22 mouse cellular contexts compared by ENCODE assay signal in genomic region chr13:93978703-93979495, GRCm38 (mm10).
DNase-seq lines count a peak whose midpoint lies in the region; ATAC-seq and TF ChIP-seq lines count a peak whose summit lies in the region.
"Had no signal": no experiment of that assay in that cellular context is flagged by ENCODE, and none has a peak within 500 bp of the region (broad histone marks: within the 10 kb centered on the region; RNA-seq: fewer than 3 reads in every experiment).

No protein-coding gene starts in this region.

- H3K27ac ChIP-seq in liver, adult 2 months (replicated peaks; ENCODE audit: insufficient read depth, low read depth, low read length) = no peak overlapping the region
- no peak overlapping the region for H3K27ac ChIP-seq in liver, embryonic 11.5 days (ENCODE audit: low read depth, low read length)
- H3K27ac ChIP-seq: embryonic facial prominence, embryonic 13.5 days; heart, embryonic 10.5 days; hindbrain, embryonic 14.5 days; left cerebral cortex, adult 2 months; liver, embryonic 15.5 days; neural tube, embryonic 13.5 days; stomach, embryonic 15.5 days had no signal

- WGBS in liver, adult 2 months = 81% methylated on average over 12 of the region's 12 CpGs
- 77% methylated on average over 12 of the region's 12 CpGs for WGBS in liver, embryonic 11.5 days

- no peak for ATAC-seq in liver, embryonic 11.5 days (replicated peaks; ENCODE audit: low FRiP score)
- ATAC-seq in activated CD4-positive, CD25-positive, alpha-beta regulatory T cell, adult 4 months = no peak
- ATAC-seq: intestine, embryonic 16.5 days had no signal

- 0 out of 2 replicates have a peak, but pooled peaks cover 3% of the 10 kb centered on the region for H3K27me3 ChIP-seq in liver, adult 2 months (ENCODE audit: control insufficient read depth, insufficient read depth, low read length)
- no peaks in the 10 kb centered on the region for H3K27me3 ChIP-seq in liver, embryonic 11.5 days (replicated peaks; ENCODE audit: control insufficient read depth, insufficient read depth, low read length)
- H3K27me3 ChIP-seq: embryonic facial prominence, embryonic 13.5 days; liver, embryonic 15.5 days; neural tube, embryonic 13.5 days; stomach, embryonic 15.5 days had no signal

- H3K4me3 ChIP-seq in liver, adult 2 months (ENCODE audit: insufficient read depth, low read depth, low read length) = no peak overlapping the region
- no peak overlapping the region for H3K4me3 ChIP-seq in liver, embryonic 11.5 days (ENCODE audit: low read depth, low read length)
- H3K4me3 ChIP-seq: embryonic facial prominence, embryonic 13.5 days; heart, embryonic 10.5 days; left cerebral cortex, adult 2 months; liver, embryonic 15.5 days; neural tube, embryonic 13.5 days; stomach, embryonic 15.5 days had no signal

- H3K4me1 ChIP-seq in liver, adult 2 months (ENCODE audit: control insufficient read depth, insufficient read depth, low read length) = no peaks in the 10 kb centered on the region
- no peaks in the 10 kb centered on the region for H3K4me1 ChIP-seq in liver, embryonic 11.5 days (replicated peaks; ENCODE audit: control insufficient read depth, insufficient read depth, low read length)
- H3K4me1 ChIP-seq: liver, embryonic 15.5 days; neural tube, embryonic 13.5 days; stomach, embryonic 15.5 days had no signal

- H3K9me3 ChIP-seq in liver, embryonic 11.5 days (ENCODE audit: control insufficient read depth, low read length) = no peaks in the 10 kb centered on the region
- H3K9me3 ChIP-seq: embryonic facial prominence, embryonic 13.5 days; heart, embryonic 10.5 days; liver, embryonic 15.5 days; neural tube, embryonic 13.5 days; stomach, embryonic 15.5 days had no signal

- H3K4me2 ChIP-seq in liver, embryonic 11.5 days = no peak overlapping the region
- H3K4me2 ChIP-seq: embryonic facial prominence, embryonic 13.5 days; hindbrain, embryonic 14.5 days; liver, embryonic 15.5 days; neural tube, embryonic 13.5 days; stomach, embryonic 15.5 days had no signal

- DNase-seq in adrenal gland, postnatal 36 days = peak; percentile 39 to 42
- DNase-seq in adrenal gland, adult 18-20 months (ENCODE audit: low spot score in 2 of 2) = no peak
- DNase-seq in liver, adult 2 months (ENCODE audit: extremely low read depth, low read depth, low spot score) = peak; percentile 18
- no peak for DNase-seq in liver, embryonic 11.5 days (ENCODE audit: low spot score)
- peak; percentile 67 for DNase-seq in fibroblast of lung, adult 2 months (ENCODE audit: low read depth)
- DNase-seq in cerebellum, postnatal 14 days = no peak
- no peak for DNase-seq in embryo, embryonic 10.5 days (ENCODE audit: low spot score)
- DNase-seq: cerebellum, adult 18-20 months; gastrocnemius, postnatal 25 days; heart, postnatal 14 days; lung, postnatal 10 days; right cerebral cortex, postnatal 14 days; thymus, adult 2 months had no signal

- no peak overlapping the region for H3K9ac ChIP-seq in liver, adult 2 months (ENCODE audit: low read depth, low read length)
- no peak overlapping the region for H3K9ac ChIP-seq in liver, embryonic 11.5 days (ENCODE audit: low read depth, low read length)
- H3K9ac ChIP-seq: embryonic facial prominence, embryonic 13.5 days; hindbrain, embryonic 14.5 days; liver, embryonic 15.5 days; neural tube, embryonic 13.5 days; stomach, embryonic 15.5 days had no signal

- TF ChIP-seq POLR2A in liver, adult 2 months (IDR thresholded peaks at IDR 0.05; ENCODE audit: extremely low read depth, insufficient read depth, low read length) = no peak

- no peak for TF ChIP-seq CTCF in liver, adult 2 months (IDR thresholded peaks at IDR 0.05; ENCODE audit: low read depth, low read length)

- H3K79me2 ChIP-seq in liver, adult 2 months (ENCODE audit: control insufficient read depth, insufficient read depth, low read length) = no peaks in the 10 kb centered on the region

- no peaks in the 10 kb centered on the region for H3K36me3 ChIP-seq in liver, adult 2 months (ENCODE audit: control insufficient read depth, insufficient read depth, low read length)
- H3K36me3 ChIP-seq in liver, embryonic 11.5 days (ENCODE audit: control insufficient read depth, insufficient read depth, low read length) = no peaks in the 10 kb centered on the region
- H3K36me3 ChIP-seq: embryonic facial prominence, embryonic 13.5 days; heart, embryonic 10.5 days; liver, embryonic 15.5 days; neural tube, embryonic 13.5 days; stomach, embryonic 15.5 days had no signal

Comparison
In these comparisons a context has a peak if more than half of its experiments do, and no peak if none do; other contexts are left out.
1. DNase-seq: peak in adrenal gland, postnatal 36 days (2 of 2), liver, adult 2 months (single experiment) and fibroblast of lung, adult 2 months (single experiment); none in adrenal gland, adult 18-20 months (0 of 2), liver, embryonic 11.5 days (single experiment), cerebellum, postnatal 14 days (0 of 2) and embryo, embryonic 10.5 days (single experiment).